8 mouse cellular contexts compared by ENCODE assay signal in genomic region chr5:112324637-112325545, GRCm38 (mm10). TPM values are rescaled to one million over a fixed set of nuclear protein-coding genes. Genes with fewer than 3 reads are reported as not detected.
A peak's percentile ranks its signal among the peaks of the same experiment; 100 is the strongest.
DNase-seq lines count a peak whose midpoint lies in the region; ATAC-seq lines count a peak whose summit lies in the region.

No protein-coding gene starts in this region.

- DNase-seq in Muller cell, postnatal 12 days (ENCODE audit: inconsistent ontology term) = peak; percentile 75
- peak; percentile 55 for DNase-seq in c-Kit-positive CD71-negative TER-119-negative erythroid progenitor cells, embryonic 14.5 days (ENCODE audit: low read depth)
- peak; percentile 50 to 55 for DNase-seq in heart, adult 9 months (ENCODE audit: low spot score in 2 of 2)
- DNase-seq in lung, postnatal 36 days = peak; percentile 84
- DNase-seq in spleen, adult 18-20 months = peak; percentile 38 to 63
- DNase-seq in right cerebral cortex, adult 18-20 months = no peak
- DNase-seq in right cerebral cortex, postnatal 14 days = no peak

- peak overlapping the region; percentile 95 for H3K27ac ChIP-seq in kidney, embryonic 15.5 days

- H3K36me3 ChIP-seq in kidney, embryonic 15.5 days = peaks cover 24% of the 10 kb centered on the region

- H3K9me3 ChIP-seq in kidney, embryonic 15.5 days (replicated peaks) = no peaks in the 10 kb centered on the region

- H3K4me1 ChIP-seq in kidney, embryonic 15.5 days = peaks cover 31% of the 10 kb centered on the region

- H3K4me3 ChIP-seq in kidney, embryonic 15.5 days (replicated peaks) = peak overlapping the region; percentile 99

- peak overlapping the region; percentile 79 for H3K4me2 ChIP-seq in kidney, embryonic 15.5 days

- ATAC-seq in kidney, embryonic 15.5 days (replicated peaks; ENCODE audit: low FRiP score) = peak; percentile 80

- 0 out of 2 replicates have a peak overlapping the region, but pooled peaks have one; percentile 28 for H3K9ac ChIP-seq in kidney, embryonic 15.5 days

- H3K27me3 ChIP-seq in kidney, embryonic 15.5 days = no peaks in the 10 kb centered on the region

- WGBS in kidney, embryonic 15.5 days = 14% methylated on average over 24 of the region's 24 CpGs

RNA-seq across cellular contexts. Expression of gene Tfip11, which starts 1.3 kb away (rescaled TPM):
- polyA plus RNA-seq in kidney, embryonic 15.5 days (2015; fragmentation: Nextera tagmentation; extraction: Ambion mirVana) = 30.5 and 33.8 TPM in 2 replicates

RNA-seq across cellular contexts. Expression of gene Srrd, which starts 17.9 kb away (rescaled TPM):
- 38.5 and 44.8 TPM in 2 replicates for polyA plus RNA-seq in kidney, embryonic 15.5 days (2015; fragmentation: Nextera tagmentation; extraction: Ambion mirVana)

RNA-seq across cellular contexts. Expression of gene Hps4, which starts 18.0 kb away (rescaled TPM):
- 33.4 and 39.1 TPM in 2 replicates for polyA plus RNA-seq in kidney, embryonic 15.5 days (2015; fragmentation: Nextera tagmentation; extraction: Ambion mirVana)

RNA-seq across cellular contexts. Expression of gene Gm6583, which starts 30.9 kb away (rescaled TPM):
- 0.19 and 0.26 TPM in 2 replicates for polyA plus RNA-seq in kidney, embryonic 15.5 days (2015; fragmentation: Nextera tagmentation; extraction: Ambion mirVana)

RNA-seq across cellular contexts. Expression of gene Tpst2, which starts 48.4 kb away (rescaled TPM):
- 53.4 and 60.0 TPM in 2 replicates for polyA plus RNA-seq in kidney, embryonic 15.5 days (2015; fragmentation: Nextera tagmentation; extraction: Ambion mirVana)

Comparison
In these comparisons a context has a peak if more than half of its experiments do, and no peak if none do; other contexts are left out.
1. DNase-seq: peak in Muller cell, postnatal 12 days (single experiment), c-Kit-positive CD71-negative TER-119-negative erythroid progenitor cells, embryonic 14.5 days (single experiment), heart, adult 9 months (2 of 2), lung, postnatal 36 days (single experiment) and spleen, adult 18-20 months (2 of 2); none in right cerebral cortex, adult 18-20 months (single experiment) and right cerebral cortex, postnatal 14 days (single experiment).